8 mouse cellular contexts compared by ENCODE assay signal in the genomic region with DNA sequence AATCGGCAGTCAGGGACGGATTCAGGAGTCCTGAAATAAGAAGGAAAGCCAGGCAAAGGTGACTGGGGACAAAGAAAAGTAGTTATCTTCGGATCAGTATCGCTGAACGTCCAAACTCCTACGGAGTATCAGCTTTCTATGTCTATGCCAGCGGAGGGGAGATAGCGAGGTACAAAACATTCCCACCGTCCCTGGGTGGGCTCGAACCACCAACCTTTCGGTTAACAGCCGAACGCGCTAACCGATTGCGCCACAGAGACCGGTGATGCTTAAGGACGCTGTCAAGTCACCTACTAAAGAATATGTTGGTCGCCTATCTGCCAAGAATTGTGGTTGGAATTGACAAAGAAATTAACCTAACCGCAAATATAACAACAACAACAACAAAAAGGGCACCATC. TPM values are rescaled to one million over a fixed set of nuclear protein-coding genes. Genes with fewer than 3 reads are reported as not detected.
A peak's percentile ranks its signal among the peaks of the same experiment; 100 is the strongest.
DNase-seq lines count a peak whose midpoint lies in the region; ATAC-seq lines count a peak whose summit lies in the region.

No protein-coding gene starts in this region.

- DNase-seq in MN1 (ENCODE audit: low spot score), result peak; percentile 88
- peak; percentile 88 for DNase-seq in cerebellum, adult 9-11 months
- DNase-seq in frontal cortex, adult 2 months (ENCODE audit: extremely low spot score in 1 of 2, low spot score in 1 of 2), result peak; percentile 66 to 97
- peak; percentile 94 for DNase-seq in hindbrain, embryonic 11.5 days (ENCODE audit: low spot score)
- peak; percentile 88 to 94 for DNase-seq in layer of hippocampus, postnatal 10 days (ENCODE audit: low spot score in 2 of 2)
- peak; percentile 81 for DNase-seq in lung, postnatal 10 days
- DNase-seq in ovary, postnatal 14 days (ENCODE audit: low spot score), result peak; percentile 79
- DNase-seq in thymus, postnatal 14 days, result peak; percentile 90

- WGBS in hindbrain, embryonic 11.5 days, result under 1% methylated on average over 20 of the region's 20 CpGs

- peak overlapping the region; percentile 61 for H3K4me3 ChIP-seq in hindbrain, embryonic 11.5 days (ENCODE audit: low read depth, low read length)

- H3K9ac ChIP-seq in hindbrain, embryonic 11.5 days (ENCODE audit: low read depth, low read length), result peak overlapping the region; percentile 39; the same call in 1 of the 2 replicates

- no peak overlapping the region for H3K27ac ChIP-seq in hindbrain, embryonic 11.5 days (ENCODE audit: low read depth, low read length)

- H3K4me2 ChIP-seq in hindbrain, embryonic 11.5 days (replicated peaks; ENCODE audit: low read depth, low read length), result peak overlapping the region; percentile 86

- H3K9me3 ChIP-seq in hindbrain, embryonic 11.5 days (ENCODE audit: control insufficient read depth, low read length), result no peaks in the 10 kb centered on the region

- peaks cover 18% of the 10 kb centered on the region; the same call in 1 of the 2 replicates for H3K27me3 ChIP-seq in hindbrain, embryonic 11.5 days (ENCODE audit: control insufficient read depth, insufficient read depth, low read length)

- H3K4me1 ChIP-seq in hindbrain, embryonic 11.5 days (replicated peaks; ENCODE audit: control insufficient read depth, insufficient read depth, low read length), result 0 out of 2 replicates have a peak, but pooled peaks cover 2% of the 10 kb centered on the region

- ATAC-seq in hindbrain, embryonic 11.5 days (ENCODE audit: low FRiP score), result peak; percentile 70

- no peaks in the 10 kb centered on the region for H3K36me3 ChIP-seq in hindbrain, embryonic 11.5 days (ENCODE audit: control insufficient read depth, insufficient read depth, low read length)

RNA-seq across cellular contexts. Expression of gene Fcgr4, which starts 15.0 kb away (rescaled TPM):
- 0.23 and 0.64 TPM in 2 replicates for polyA plus RNA-seq in frontal cortex, adult 2 months (2012; rRNA removed)
- 0.39 and 0.62 TPM in 2 replicates for polyA plus RNA-seq in hindbrain, embryonic 11.5 days (2014; fragmentation: Nextera tagmentation; extraction: Ambion mirVana)
- total RNA-seq in layer of hippocampus, postnatal 10 days (2021), result not detected

RNA-seq across cellular contexts. Expression of gene Fcgr3, which starts 31.0 kb away (rescaled TPM):
- 14.6 and 21.5 TPM in 2 replicates for polyA plus RNA-seq in frontal cortex, adult 2 months (2012; rRNA removed)
- polyA plus RNA-seq in hindbrain, embryonic 11.5 days (2014; fragmentation: Nextera tagmentation; extraction: Ambion mirVana), result 9.6 TPM in 2 replicates
- total RNA-seq in layer of hippocampus, postnatal 10 days (2021), result 10 to 100 TPM; 10.5 to 12.7 TPM

RNA-seq across cellular contexts. Expression of gene Fcgr2b, which starts 57.4 kb away (rescaled TPM):
- polyA plus RNA-seq in frontal cortex, adult 2 months (2012; rRNA removed), result 7.0 and 8.1 TPM in 2 replicates
- 0.12 and 0.28 TPM in 2 replicates for polyA plus RNA-seq in hindbrain, embryonic 11.5 days (2014; fragmentation: Nextera tagmentation; extraction: Ambion mirVana)
- 1 to 10 TPM; 2.5 to 4.3 TPM for total RNA-seq in layer of hippocampus, postnatal 10 days (2021)
